Mouse (Mus musculus) heart, postnatal 0 days (tissue): Measurements from ENCODE around the gene Il4ra.

Experiments used
- CTCF ChIP-seq: IDR thresholded peaks from 2 replicates; pipeline ENCODE4 v1.5.1; 2016; ENCODE audit warnings: antibody characterized with exemption, control low read depth, low read depth
- EP300 ChIP-seq: IDR thresholded peaks from 2 replicates; pipeline ENCODE4 v1.6.1; 2016; ENCODE audit warnings: antibody characterized with exemption, low read depth

- TF ChIP-seq EP300 (no peak), CTCF (no peak)
These were observed 9.3 kb downstream of the Il4ra start for GRCm38 (mm10) chr7:125561085-125561690.
